Mouse (Mus musculus): ENCODE data around the gene Flna. TPM values are rescaled to one million over a fixed set of nuclear protein-coding genes. Genes with fewer than 3 reads are reported as not detected.
A peak's percentile ranks its signal among the peaks of the same experiment; 100 is the strongest.

Flna gene
- polyA plus RNA-seq, 1 experiment from 2014 or later = 92.0 TPM

DNA sequence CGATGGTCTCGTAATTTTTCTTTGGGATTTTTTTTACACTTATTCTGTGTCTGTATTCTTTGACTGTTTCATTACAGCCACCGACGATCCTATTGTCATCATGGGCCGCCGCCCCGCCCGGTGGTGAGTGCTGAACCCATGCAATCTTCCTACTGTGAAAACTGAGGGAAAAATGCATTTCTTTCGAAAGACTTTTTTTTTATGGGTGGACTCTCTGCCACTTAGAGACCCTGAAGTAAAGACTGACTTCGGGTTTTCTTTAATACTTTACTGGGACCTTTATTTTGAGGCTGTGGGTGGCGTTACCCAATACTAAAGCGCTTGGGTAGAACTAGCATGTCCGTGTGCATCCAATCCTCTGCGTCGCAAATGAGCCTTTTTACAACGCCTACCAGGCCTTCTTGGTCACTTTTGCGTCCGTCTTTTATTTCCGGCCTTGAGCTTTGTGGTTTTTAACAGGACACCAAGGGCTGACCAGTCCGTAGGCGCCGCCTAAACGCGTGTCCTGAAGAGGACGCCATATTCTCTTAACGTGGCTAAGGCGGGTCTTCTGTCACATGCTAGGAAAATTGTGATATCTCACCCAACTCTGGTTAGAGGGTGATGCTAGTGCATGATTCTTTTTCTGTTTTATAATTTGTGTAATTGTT is 21.4 kb upstream of the Flna start:
- Histone ChIP-seq H3K4me2 (peak overlapping the region; percentile 56), H3K4me1 (replicated peaks) (peaks cover 8% of the 10 kb centered on the region)

DNA sequence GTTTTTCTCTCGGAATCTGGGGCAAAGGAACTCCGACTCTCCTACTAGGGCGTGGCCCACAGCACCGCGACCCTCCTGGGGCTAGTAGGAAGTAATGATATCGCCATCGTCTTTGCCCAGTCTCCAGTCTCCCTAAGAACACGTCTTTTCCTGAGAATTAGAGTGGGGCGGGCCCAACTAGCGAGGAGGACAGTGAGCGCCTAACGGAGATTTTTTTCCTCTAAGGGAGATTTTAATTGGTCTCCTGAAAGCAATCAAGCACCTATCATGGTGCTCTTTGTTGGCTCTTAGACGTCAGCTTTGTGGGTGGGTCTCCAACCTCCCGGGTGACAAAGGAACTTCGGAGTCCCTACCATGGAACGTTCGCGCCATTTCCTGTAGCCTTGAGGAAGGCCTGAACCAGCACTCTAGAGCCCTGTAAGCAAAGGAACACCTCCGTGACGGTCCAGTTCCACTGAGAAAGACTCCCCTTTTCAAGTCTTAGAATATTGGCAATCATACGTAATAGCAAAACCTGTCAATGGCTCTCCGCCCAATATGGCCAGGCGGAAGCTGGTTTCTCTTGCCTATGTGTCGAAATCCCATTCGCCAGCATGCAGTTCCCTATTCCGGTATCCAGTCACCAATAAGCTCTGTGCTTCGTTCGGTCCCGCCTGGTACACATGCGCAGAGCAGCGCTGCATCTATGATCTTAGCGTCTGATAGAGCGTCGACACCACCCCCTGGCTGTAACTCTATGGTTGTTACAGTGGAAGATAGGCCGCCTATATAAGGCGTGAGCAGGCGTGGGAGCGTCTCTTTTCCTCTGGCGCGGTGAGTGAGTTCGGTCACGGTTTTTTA is 20.7 kb upstream of the Flna start, which contains the start of gene Rpl10:
Rpl10 (plus strand) TSS at position 751 of the 840 bp plus-strand sequence.
- 15% methylated on average over 42 of the region's 42 CpGs for WGBS
- Histone ChIP-seq H3K36me3 (peaks cover 2% of the 10 kb centered on the region; the same call in 1 of the 2 replicates), H3K9me3 (no peaks in the 10 kb centered on the region), H3K27ac (replicated peaks) (peak within 1 kb of the TSS; percentile 96), H3K27me3 (no peaks in the 10 kb centered on the region), H3K4me2 (peak within 1 kb of the TSS; percentile 60), H3K9ac (peak within 1 kb of the TSS; percentile 77), H3K4me1 (replicated peaks) (peaks cover 8% of the 10 kb centered on the region), H3K4me3 (peak within 1 kb of the TSS; percentile 61)
- peak; percentile 96 for ATAC-seq (ENCODE audit: low FRiP score, low read depth)

More for the DNA sequence above, 21.4 kb upstream of the Flna start:
- Histone ChIP-seq H3K27ac (replicated peaks) (peak overlapping the region; percentile 69), H3K27me3 (no peaks in the 10 kb centered on the region), H3K9me3 (no peaks in the 10 kb centered on the region), H3K36me3 (peaks cover 2% of the 10 kb centered on the region; the same call in 1 of the 2 replicates), H3K4me3 (peak overlapping the region; percentile 61), H3K9ac (peak overlapping the region; percentile 77)
- no peak for ATAC-seq (ENCODE audit: low FRiP score, low read depth)
- WGBS = 18% methylated on average over 27 of the region's 27 CpGs

DNA sequence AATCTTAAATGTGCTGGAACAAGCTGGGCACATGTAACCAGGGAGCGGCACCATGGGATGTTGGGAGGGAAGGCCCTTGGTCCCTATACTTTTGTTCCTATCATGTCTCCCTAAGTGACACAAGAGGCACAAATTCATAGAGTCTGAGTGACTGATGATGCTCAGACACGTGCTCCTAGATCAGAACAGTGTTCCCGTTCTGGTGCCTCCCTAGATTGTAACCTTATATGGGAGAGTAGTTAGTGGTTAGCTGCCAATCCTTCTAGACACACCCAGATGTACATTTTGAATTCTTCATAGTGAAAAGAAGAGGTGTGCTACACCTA is 20.1 kb upstream of the Flna start:
- Histone ChIP-seq H3K9ac (peak overlapping the region; percentile 40), H3K4me2 (peak overlapping the region; percentile 60), H3K27me3 (no peaks in the 10 kb centered on the region), H3K4me1 (replicated peaks) (peaks cover 8% of the 10 kb centered on the region), H3K9me3 (no peaks in the 10 kb centered on the region), H3K36me3 (peaks cover 2% of the 10 kb centered on the region; the same call in 1 of the 2 replicates), H3K4me3 (peak overlapping the region; percentile 61), H3K27ac (replicated peaks) (peak overlapping the region; percentile 96)
- ATAC-seq (ENCODE audit: low FRiP score, low read depth) = peak; percentile 46
- WGBS = 31% methylated on average over 3 of the region's 3 CpGs

DNA sequence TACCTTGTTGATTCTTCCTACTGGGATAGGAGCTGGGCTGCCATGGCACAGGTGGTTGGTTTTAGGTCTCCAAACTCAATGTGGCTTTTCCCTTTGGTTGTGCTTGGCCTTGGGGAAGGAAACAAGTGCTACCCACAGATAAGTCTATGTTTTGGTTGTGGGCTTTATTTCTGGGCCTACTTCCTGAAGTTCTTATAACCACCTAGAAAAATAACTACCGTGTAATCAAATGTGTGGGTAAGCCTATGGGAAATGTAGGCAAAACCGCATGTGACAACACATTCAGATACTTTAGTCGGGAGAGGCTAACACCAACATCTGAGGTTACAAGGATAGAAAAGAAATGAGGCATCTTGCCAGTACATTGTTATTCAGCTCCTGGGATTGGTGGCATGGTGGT is 8.1 kb upstream of the Flna start:
- H3K4me3 ChIP-seq = no peak overlapping the region
- no peak for ATAC-seq (ENCODE audit: low FRiP score, low read depth)
- H3K27ac ChIP-seq (replicated peaks) = no peak overlapping the region
- no peaks in the 10 kb centered on the region; the same call in 1 of the 2 replicates for H3K36me3 ChIP-seq
- no peak overlapping the region for H3K9ac ChIP-seq
- peaks cover 10% of the 10 kb centered on the region for H3K4me1 ChIP-seq (replicated peaks)
- no peaks in the 10 kb centered on the region for H3K27me3 ChIP-seq
- no peaks in the 10 kb centered on the region for H3K9me3 ChIP-seq
- WGBS = 92% methylated on average over 3 of the region's 3 CpGs
- no peak overlapping the region for H3K4me2 ChIP-seq

DNA sequence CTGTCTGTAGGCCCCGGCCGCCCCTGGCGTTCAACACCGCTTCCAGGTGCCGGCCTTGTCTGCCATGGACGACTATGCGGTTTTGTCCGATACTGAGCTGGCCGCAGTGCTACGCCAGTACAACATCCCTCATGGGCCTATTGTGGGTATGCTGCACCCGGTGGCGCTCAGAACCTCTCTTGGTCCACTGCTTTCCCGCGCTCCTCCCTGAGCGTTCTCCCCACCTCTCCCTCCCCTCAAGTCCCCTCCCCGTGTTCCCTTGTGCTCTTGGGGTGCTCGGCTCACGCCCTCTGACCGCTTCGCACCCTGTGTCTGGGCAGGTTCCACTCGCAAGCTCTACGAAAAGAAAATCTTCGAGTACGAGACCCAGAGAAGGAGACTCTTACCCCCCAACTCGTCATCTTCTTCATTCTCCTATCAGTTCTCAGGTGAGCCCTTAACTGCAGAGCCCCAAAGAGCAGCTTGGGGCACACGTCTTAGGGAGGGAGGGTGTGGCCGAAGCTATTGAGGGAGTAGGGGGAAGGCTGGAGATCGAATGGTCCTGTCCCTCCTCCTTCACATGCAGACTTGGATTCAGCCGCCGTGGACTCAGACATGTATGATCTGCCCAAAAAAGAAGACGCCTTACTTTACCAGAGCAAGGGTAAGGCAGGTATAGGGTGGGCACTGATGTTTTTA is 5.4 kb upstream of the Flna start:
- Histone ChIP-seq H3K4me1 (replicated peaks) (peaks cover 10% of the 10 kb centered on the region), H3K36me3 (no peaks in the 10 kb centered on the region; the same call in 1 of the 2 replicates), H3K27ac (replicated peaks) (peak overlapping the region; percentile 93), H3K9me3 (no peaks in the 10 kb centered on the region), H3K4me2 (peak overlapping the region; percentile 65), H3K9ac (peak overlapping the region; percentile 68), H3K27me3 (no peaks in the 10 kb centered on the region), H3K4me3 (peak overlapping the region; percentile 58)
- 40% methylated on average over 27 of the region's 31 CpGs for WGBS
- peak; percentile 75; the same call in 1 of the 2 replicates for ATAC-seq (ENCODE audit: low FRiP score, low read depth)

DNA sequence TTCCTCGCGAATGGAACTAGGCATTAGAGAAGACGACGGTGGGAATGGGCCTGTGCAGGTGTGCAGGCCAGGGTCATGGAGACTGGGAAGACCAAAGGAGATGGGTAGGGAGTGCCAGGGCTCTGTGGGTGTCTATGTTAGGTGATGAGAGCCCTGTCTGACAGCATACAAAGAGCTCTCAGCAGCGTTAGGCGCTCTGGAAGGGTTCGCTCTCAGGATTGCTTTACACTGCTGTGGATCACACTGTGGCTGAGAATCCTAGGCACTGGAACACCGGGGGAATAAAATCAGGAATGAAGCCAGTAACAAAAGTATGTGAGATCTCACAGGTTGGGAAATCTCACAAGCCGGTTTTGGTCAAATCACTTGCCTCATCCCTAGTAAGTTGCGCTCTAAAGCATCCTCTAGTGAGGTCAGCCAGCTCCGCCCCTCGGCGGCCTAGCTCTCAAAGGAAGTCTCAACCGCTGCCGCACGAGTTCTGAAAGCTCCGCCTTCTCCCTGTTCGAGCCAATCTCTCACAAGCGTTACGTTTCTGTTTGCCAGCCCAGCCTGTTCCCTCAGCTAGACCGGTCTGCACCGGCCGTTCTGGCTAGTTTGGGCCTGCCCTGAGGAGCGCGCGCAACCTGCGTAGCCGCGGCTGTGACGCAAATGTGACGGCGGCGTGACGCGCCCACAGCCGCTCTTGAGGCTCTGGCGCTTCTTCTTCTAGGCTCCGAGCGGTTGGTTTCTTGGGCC is 4.7 kb upstream of the Flna start, which contains the start of gene Emd:
Emd (plus strand) TSS at position 535 of the 735 bp plus-strand sequence.
- ATAC-seq (ENCODE audit: low FRiP score, low read depth) = peak; percentile 97
- peaks cover 11% of the 10 kb centered on the region for H3K4me1 ChIP-seq (replicated peaks)
- H3K9ac ChIP-seq = peak within 1 kb of the TSS; percentile 68
- peak within 1 kb of the TSS; percentile 93 for H3K27ac ChIP-seq (replicated peaks)
- no peaks in the 10 kb centered on the region; the same call in 1 of the 2 replicates for H3K36me3 ChIP-seq
- no peaks in the 10 kb centered on the region for H3K27me3 ChIP-seq
- H3K4me2 ChIP-seq = peak within 1 kb of the TSS; percentile 65
- H3K9me3 ChIP-seq = no peaks in the 10 kb centered on the region
- WGBS = 26% methylated on average over 39 of the region's 39 CpGs
- peak within 1 kb of the TSS; percentile 58 for H3K4me3 ChIP-seq

DNA sequence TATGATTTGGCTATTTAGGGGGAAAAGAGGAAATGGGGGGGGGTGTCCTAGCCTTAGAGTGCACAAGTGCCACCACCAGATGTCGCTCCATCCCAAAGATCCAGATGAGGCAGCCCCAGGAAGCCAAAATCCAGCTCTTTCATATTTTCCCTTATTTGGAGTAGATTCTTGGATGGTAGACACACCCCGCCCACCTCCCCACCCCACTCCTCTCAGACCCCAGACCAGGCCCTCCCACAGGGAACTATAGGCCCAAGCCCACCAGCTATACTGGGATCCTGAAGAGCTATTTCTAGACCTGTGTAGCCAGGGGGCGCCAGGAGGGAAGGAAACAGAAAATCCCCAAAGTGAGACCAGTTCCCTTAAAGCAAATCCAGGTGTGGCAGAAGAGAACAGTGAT is 969 bp downstream of the Flna start:
- no peaks in the 10 kb centered on the region for H3K27me3 ChIP-seq
- no peak overlapping the region for H3K9ac ChIP-seq
- no peaks in the 10 kb centered on the region for H3K36me3 ChIP-seq
- no peak for ATAC-seq (ENCODE audit: low FRiP score, low read depth)
- peaks cover 12% of the 10 kb centered on the region for H3K4me1 ChIP-seq (replicated peaks)
- 32% methylated on average over 3 of the region's 3 CpGs for WGBS
- H3K9me3 ChIP-seq = no peaks in the 10 kb centered on the region
- H3K4me3 ChIP-seq = no peak overlapping the region
- no peak overlapping the region for H3K27ac ChIP-seq (replicated peaks)
- H3K4me2 ChIP-seq = peak overlapping the region; percentile 67

DNA sequence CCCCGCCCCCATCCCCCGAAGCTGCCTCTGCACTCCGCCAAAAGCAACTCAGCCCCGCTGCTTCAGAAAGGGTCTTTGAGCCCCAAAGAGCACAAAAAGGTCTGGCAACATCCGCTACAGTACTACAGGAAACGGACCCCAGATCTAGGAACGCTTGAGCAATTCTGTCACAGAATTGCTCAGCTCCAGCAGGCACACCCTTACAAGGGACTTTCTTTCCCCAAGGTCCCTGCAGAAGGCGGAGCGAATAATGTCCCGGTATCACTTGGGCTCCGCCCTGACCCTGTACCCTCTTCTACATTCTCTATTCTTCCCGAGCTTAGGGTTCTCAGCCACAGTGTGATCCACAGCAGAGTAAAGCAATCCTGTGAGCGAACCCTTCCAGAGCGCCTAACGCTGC is 2.9 kb downstream of the Flna start:
- Histone ChIP-seq H3K27ac (replicated peaks) (peak overlapping the region; percentile 76), H3K36me3 (peaks cover 13% of the 10 kb centered on the region), H3K27me3 (no peaks in the 10 kb centered on the region), H3K9me3 (no peaks in the 10 kb centered on the region), H3K4me2 (peak overlapping the region; percentile 67), H3K9ac (peak overlapping the region; percentile 29), H3K4me1 (replicated peaks) (peaks cover 27% of the 10 kb centered on the region), H3K4me3 (peak overlapping the region; percentile 58)
- WGBS = 24% methylated on average over 13 of the region's 15 CpGs
- peak; percentile 23 for ATAC-seq (ENCODE audit: low FRiP score, low read depth)

DNA sequence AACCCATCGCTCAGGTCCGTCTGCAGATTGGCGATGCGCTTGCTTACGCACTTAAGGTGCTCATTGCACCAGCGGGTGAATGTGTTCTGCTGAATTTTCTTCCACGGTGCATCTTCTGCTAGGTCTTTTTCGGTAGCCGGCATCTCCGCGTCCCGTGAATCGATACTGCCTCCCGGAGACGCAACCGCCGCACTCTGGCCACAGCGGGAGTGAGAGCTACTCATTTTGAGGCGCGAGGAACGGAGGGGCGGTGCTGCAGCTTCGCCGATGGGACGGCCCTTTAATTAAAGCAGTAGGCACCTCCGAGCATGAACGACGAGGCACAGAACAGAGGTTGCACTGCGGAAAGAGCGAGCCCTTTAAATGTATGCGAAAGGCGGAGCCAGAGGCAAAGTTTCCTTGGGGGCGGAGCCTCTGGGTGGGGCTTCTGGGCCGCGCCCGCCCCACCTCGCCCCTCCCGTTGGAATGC is 3.4 kb downstream of the Flna start:
- 23% methylated on average over 29 of the region's 38 CpGs for WGBS
- peak; percentile 90 for ATAC-seq (ENCODE audit: low FRiP score, low read depth)
- Histone ChIP-seq H3K27me3 (no peaks in the 10 kb centered on the region), H3K4me2 (peak overlapping the region; percentile 67), H3K9ac (peak overlapping the region; percentile 70), H3K9me3 (no peaks in the 10 kb centered on the region), H3K27ac (replicated peaks) (peak overlapping the region; percentile 87), H3K4me1 (replicated peaks) (peaks cover 27% of the 10 kb centered on the region), H3K4me3 (peak overlapping the region; percentile 58), H3K36me3 (peaks cover 18% of the 10 kb centered on the region)

DNA sequence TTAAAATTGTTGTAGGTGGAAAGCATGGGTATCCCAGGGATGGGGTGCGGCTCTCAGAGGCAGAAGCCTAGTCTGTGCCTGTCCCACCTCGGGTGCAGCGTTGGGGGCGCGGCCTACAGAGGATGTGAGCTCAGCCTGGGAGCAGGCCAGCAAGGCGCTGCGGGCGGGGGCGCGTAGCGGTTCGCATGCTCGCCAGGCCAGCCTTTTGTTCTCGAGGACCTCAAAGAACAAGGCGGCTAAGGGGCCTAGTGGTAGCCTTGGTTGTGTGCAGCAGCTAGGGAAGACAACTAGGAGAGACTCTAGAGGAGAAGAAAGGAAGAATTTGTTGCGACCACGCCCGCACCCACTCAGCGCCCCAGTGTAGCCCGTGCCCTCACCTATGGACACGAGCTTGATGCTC is 3.9 kb downstream of the Flna start:
- peak; percentile 23; the same call in 1 of the 2 replicates for ATAC-seq (ENCODE audit: low FRiP score, low read depth)
- WGBS = 24% methylated on average over 21 of the region's 21 CpGs
- H3K27ac ChIP-seq (replicated peaks) = peak overlapping the region; percentile 87
- H3K4me1 ChIP-seq (replicated peaks) = peaks cover 27% of the 10 kb centered on the region
- H3K9ac ChIP-seq = peak overlapping the region; percentile 70
- no peaks in the 10 kb centered on the region for H3K9me3 ChIP-seq
- H3K4me2 ChIP-seq = peak overlapping the region; percentile 67
- H3K4me3 ChIP-seq = peak overlapping the region; percentile 58
- peaks cover 23% of the 10 kb centered on the region for H3K36me3 ChIP-seq
- no peaks in the 10 kb centered on the region for H3K27me3 ChIP-seq

DNA sequence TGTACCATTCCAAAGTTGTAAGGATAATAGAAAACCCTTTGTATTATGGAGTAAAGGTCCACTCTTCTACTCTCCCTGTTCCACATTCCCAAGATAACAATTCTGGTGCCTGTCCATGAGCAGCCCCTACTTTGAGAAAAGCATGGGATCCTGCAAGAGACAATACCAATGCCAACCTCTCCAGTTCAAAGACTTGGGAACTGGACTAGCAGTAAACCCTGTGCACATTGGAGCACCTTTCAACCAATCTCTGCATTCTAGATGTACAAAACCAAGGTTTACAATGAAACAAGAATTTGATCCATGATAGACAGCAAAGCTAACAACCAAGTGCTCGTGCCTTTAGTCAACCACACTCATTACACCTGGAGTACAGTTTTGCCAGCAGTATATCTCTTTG is 4.5 kb downstream of the Flna start:
- peaks cover 29% of the 10 kb centered on the region for H3K36me3 ChIP-seq
- H3K27me3 ChIP-seq = no peaks in the 10 kb centered on the region
- ATAC-seq (ENCODE audit: low FRiP score, low read depth) = no peak
- peak overlapping the region; percentile 87 for H3K27ac ChIP-seq (replicated peaks)
- H3K4me1 ChIP-seq (replicated peaks) = peaks cover 27% of the 10 kb centered on the region
- H3K9ac ChIP-seq = peak overlapping the region; percentile 70
- H3K9me3 ChIP-seq = no peaks in the 10 kb centered on the region
- peak overlapping the region; percentile 58 for H3K4me3 ChIP-seq
- peak overlapping the region; percentile 67 for H3K4me2 ChIP-seq
- 37% methylated on average over 1 of the region's 1 CpGs for WGBS
